Mouse (Mus musculus): ENCODE results near the gene Grap.

Grap gene

DNA sequence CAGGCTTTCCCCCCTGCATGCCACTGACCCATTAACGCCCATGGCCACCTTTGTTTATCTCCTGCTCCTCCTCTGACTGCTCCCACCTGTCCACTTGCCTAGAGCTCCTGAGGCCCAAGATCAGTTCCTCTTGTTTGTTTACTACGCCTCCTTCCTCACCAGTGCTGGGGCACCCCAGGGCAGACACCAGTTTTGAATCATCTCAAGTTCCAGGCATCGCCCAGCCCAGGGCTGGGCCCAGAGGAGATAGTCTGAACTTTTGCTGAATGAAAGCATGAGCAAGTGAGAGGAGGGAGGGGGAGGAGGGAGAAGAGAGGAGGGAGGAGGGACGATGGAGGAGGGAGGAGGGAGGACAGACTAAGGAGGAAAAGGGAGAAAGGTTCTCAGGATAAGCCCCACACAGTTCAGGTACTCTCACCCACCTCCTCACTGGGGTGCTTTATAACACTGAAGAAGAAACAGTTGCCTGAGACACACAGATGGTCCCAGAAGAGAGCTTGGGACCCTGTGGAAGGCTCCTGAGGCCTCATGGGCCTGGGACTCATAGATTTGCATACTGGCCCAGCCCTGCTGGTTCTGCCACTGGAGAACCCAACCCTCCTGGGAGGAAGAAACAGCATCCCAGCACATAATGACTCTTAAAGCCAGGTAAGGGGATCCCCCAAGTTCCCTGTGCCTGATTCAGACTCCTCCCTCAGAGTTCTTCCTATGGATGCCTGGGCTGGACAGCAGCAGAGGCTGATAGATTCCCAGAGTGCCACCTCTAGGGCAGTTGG, 26.2 kb downstream of the Grap start:
- DNase-seq (ENCODE audit: low read depth, low spot score) = peak; percentile 41

DNA sequence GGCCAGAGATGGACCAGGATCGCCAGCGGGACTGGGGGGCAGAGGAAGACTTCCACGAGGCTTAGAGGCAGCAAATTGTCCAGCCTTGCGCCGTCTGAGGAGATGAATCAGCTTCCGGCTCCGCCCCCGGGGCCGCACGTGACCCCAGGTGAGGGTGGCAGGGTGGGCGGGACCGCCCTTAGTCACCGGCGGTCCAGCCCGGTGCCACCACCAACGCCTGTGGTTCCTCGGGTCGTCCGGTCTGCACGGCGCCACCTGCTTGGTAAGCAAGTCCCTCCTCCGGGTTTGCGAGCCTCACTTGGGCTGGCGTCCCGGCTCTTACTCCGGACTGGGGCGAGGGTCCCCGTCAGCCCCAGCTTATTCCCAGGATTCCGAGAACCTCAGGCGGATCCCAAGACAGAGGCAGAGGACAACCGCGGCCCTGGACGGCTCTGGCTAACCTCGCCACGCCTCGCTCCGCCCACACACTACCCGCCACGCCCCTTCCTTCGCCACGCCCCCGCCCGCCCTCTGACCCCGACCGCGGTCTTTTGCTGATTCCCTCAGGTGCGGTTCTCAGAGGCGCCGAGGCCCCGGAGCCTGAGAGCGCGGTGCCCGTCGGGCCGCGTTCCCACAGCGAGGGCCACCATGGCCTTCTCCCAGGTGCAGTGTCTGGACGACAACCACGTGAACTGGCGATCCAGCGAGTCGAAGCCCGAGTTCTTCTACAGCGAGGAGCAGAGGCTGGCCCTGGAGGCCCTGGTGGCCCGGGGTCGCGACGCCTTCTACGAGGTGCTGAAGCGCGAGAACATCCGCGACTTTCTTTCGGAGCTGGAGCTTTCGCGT, 31.1 kb downstream of the Grap start, which contains the start of gene Fam83g:
Fam83g (plus strand) TSS at position 185 of the 825 bp plus-strand sequence.
- DNase-seq (ENCODE audit: low read depth, low spot score) = peak; percentile 89

DNA sequence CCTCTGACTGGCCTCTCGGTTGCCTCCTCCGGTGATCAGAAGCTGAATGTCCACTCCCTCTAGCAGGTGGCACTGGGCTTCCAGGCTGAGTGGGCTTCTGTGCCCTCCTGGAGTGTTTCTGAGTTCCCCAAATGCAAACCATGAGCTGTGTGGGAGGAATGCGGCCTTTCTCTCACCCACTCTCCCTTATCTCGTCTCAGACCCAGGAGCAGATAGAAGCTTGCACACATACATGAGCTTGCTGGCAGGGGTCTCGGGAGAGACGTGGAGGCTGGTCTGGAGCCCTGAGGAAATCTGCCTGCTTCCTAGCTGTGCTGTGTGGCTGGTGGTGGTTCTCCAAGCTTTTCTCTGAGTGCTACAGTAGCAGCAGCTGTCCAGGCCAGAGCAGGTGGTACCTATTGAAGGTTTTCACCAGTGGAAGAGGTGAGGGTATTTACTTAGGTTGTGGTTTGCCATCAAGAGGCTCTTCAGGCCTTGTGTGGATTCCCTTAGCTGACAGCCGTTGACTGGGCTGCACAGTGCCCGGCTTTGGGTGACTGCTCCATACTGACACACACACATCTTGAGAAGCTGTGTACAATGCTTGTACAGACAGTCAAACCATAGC, 32.2 kb downstream of the Grap start:
- DNase-seq (ENCODE audit: low read depth, low spot score) = no peak

DNA sequence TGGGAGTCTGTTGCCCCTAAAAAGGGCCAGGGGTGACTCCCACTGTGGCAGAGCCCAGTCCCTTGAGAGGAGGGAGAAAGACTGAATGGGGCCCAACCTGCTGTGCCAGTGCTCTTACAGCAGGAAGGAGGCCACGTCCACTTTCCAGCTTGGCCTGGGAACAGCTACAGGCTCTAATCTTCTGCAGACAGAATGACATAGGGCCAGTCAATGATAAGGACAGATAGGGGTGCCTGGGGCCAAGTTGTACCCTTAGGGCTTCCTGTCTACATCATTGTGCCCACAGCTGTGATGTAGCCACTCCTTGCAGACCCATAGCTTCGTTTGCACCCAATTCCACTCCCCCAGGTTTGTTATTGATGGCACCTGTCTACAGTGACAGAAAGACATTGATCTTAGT, 33.1 kb downstream of the Grap start:
- no peak for DNase-seq (ENCODE audit: low read depth, low spot score)

DNA sequence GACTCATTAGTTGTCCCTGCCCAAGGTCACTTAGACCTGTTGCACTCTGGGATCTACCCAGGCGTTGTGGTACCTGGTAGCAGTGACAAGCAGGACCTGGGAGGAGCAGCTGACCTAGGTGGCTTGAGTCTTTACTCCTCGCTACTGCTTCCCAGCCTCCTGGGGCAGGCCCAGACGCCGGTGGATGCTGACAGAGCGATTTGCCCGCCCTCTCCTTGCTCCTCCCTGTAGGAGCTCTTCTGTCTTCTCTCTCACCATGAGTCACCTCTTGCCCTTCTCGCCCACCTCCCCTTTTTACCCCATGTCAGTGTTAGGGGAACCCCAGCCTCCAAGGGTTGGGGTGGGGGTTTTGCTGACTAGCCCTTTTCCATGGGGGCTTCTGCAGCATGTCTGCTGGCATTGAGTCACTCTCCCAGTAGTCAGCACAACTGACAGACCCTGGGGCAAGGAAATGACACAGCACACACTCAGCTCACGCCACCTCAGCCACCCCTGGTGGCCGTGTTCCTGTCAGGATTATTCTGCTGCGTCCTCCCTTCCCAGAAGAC, 33.9 kb downstream of the Grap start:
- DNase-seq (ENCODE audit: low read depth, low spot score) = no peak

DNA sequence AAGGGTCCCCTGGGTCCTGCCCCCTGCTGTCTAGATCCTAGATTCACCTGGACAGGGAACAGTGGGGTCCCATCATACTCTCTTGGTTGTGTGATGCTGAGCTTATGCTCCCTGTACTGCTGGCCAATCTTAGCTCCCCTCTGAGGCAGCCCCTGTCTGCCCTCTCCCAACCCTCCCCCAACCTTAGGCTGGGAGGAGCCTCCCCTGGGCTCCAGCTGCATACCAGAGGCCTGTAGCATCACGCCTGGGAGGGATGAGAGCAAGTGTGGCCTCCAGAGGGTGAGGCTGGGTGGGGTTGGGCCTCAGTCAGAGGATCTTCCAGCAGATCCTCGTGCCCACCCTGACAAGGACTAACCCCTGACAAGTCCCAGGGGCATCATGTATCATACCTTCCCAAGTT, 34.5 kb downstream of the Grap start:
- DNase-seq (ENCODE audit: low read depth, low spot score) = no peak

DNA sequence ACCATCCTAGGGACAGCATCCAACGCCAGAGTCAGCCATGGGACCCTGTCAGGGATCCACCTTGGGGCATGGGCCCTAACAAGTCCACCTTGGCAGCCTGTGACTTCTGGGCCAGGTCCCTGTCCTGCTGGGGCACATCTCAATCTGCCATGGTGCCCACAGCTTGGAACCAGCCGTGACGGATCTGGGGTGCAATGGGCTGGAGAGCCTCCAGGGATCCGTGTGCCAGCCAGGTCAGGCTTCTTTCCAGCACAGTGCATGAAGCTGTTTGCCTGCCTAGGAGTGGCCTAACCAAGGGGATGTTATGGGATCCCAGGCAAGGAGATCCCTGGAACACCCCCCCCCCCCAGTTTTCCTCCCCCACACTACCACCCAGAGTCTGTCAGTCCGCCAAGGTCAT, 39.9 kb downstream of the Grap start:
- DNase-seq (ENCODE audit: low read depth, low spot score) = no peak

DNA sequence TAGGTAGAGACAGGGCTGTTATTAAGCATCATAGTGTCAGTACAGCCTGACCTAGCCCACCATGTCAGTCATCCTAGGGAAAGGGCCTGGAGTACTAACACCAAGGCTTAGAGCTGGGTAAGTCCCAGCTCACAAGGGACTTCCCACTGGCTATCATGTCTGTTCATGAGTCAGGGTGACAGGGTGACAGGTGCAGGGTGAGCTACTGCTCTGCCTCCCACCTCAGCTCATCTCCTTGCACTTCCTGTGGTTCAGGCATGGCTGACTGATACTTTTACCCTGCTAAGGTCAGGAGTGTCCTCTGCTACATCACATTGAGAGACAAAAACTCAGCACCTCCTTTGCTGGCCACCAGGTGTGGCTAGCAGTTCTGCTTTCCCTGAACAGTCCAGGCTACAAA, 45.8 kb downstream of the Grap start:
- peak; percentile 79 for DNase-seq (ENCODE audit: low read depth, low spot score)

DNA sequence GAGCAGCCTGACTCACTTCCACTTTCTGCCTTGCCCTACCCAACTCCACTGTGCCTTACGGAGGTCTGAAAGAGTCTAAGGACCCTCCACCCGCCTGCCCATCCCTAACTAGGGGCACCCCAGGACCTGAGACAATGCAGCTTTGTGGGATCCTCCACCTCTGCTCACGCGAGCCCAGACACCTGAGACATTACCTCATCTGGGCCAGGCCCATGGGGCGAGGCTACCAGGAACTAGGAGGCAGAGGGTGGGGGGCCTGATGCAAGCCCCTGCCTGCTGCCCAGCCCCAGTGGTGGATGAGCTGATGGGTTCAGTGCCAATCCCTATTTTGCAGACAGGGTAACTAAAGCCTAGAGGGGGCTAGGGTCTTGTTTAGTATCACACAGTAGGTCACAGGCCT, 46.4 kb downstream of the Grap start:
- no peak for DNase-seq (ENCODE audit: low read depth, low spot score)

DNA sequence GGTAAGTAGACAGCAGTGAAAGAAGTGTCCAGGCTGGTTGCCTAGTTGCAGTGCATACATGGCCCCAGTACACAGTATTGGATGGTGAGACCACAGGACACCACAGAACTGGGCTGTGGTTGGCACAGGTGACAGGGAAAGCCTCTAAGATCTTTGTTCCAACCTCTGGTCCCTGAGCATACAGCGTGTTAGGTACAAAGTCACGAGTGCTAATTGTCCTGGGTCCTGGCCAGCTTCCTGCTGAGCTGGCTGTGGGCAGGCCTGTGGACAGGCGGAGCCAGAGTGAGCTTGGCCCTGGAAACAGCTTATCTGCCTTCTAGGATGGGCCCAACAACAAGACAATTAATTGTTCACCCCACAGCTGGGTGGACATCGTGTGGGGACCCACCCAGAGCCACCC, 46.9 kb downstream of the Grap start:
- no peak for DNase-seq (ENCODE audit: low read depth, low spot score)

DNA sequence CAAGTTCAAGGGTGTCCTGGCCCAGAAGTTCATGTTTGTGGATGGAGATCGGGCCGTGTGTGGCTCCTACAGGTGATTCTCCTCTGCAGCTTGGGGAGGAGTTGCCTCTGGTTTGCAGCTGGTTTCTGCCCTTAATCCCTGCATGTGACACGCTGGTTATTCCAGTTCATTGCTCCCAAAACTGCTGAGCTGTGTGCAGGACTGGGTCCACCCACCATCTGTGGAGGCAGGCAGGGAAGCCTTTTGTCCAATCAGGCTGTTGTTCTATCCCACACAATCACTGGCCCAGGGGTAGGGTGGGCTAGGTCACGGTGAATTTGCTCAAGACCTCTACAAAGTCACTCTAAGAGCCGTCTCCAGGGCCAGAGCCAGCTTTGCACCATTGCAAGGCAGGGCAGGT, 48.6 kb downstream of the Grap start:
- no peak for DNase-seq (ENCODE audit: low read depth, low spot score)

DNA sequence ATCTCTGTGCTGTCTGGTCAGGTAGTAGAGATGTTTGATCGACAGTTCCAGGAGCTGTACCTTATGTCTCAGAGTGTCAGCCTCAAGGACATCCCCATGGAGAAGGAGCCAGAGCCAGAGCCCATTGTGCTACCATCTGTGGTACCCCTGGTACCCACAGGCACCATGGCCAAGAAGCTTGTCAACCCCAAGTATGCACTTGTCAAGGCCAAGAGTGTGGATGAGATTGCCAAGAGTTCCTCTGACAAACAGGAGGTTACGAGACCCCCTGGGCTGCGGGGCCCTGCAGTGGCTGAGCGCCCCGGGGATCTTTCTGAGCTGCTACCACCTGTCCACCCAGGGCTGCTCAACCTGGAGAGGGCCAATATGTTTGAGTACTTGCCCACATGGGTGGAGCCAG, 49.4 kb downstream of the Grap start:
- no peak for DNase-seq (ENCODE audit: low read depth, low spot score)

DNA sequence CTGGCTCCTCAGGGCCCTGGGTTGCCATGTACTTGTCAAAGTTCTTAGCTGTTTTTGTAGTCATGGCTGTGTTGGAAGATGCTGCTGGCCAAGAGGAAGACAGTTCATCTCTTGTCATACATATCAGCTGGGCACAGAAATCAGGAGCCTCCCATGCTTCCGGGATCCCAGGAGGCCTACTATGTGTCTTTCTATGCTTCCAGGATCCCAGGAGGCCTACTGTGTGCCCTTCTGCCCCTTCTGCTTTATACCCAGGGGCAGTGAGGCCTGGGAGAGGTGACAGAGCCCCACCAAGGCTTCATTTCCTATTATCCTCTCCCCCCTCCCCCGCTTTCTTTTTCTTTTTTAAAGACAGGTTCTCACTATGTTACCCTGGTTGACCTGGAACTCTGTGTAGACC, 52.5 kb downstream of the Grap start:
- DNase-seq (ENCODE audit: low read depth, low spot score) = no peak

DNA sequence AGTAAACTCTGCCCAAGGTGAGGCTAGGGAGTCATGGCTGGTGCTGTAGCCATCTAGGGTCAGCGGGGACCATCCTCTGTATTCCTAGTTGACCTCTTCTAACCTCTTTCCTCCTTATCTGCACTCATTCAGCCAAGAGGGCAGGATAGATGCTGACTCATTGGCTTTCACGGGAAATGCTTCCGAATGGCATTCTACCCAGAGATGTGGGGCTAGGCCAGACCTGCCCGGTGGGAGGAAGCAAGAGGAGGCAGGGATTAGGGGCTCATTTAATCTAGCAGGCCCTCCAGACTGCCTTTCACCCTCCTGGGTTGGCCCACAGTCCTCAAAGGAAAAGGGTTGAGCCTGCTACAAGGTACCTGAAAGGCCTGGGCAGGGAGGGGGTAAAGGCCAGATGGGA, 53.2 kb downstream of the Grap start:
- no peak for DNase-seq (ENCODE audit: low read depth, low spot score)

DNA sequence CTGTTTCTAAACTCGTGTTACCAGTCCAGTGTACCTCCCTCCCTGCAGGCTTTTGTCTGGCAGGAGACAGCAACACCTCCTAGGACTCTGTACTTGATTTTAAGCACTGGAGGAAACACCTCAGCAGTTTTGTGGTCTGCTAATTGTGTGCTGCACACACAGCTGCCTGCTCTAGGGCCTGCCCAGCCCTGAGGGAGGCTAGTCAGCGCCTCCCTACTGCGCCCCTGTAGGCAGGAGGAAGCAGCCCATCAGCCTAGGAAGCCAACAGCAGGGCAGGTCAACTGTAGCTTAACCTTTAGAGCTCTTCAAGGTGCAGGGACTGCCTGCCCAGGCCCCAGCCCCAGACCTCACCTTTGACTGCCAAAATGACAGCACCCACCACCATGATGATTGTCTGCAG, 55.9 kb downstream of the Grap start:
- DNase-seq (ENCODE audit: low read depth, low spot score) = peak; percentile 82

DNA sequence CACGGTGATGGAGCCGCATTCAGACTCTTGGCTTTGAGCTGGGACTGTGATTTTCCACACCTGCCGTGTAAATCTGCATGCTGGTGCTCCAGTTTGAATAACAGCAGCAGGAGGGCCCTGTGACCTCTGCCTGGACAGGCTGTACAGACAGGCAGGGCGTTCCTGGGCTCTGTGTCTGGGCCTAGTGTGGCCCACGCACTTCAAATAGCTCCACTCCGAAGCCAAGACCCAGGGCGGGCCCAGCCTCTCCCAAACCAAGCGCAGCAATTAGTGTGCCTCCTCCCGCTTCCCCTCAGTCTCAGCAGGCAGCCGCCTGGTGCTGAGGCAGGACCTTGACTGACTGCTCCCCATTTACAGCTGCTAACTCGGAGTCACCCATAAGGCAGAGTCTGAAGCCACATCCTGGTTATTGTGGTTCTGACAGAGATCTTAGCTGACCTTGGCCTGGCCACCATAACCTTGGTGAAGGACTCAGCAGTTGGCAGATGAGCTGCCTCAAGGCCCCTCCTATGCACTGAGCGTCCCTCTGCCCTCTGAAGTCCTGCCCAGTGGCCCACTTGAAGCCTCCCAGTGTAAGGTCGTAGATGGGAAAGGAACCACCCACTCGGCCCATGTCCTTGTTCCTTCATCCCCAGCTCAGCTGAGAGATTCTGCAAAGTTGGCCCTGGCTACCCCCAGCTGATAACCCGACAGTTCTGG, 60.2 kb downstream of the Grap start:
- no peak for DNase-seq (ENCODE audit: low read depth, low spot score)

DNA sequence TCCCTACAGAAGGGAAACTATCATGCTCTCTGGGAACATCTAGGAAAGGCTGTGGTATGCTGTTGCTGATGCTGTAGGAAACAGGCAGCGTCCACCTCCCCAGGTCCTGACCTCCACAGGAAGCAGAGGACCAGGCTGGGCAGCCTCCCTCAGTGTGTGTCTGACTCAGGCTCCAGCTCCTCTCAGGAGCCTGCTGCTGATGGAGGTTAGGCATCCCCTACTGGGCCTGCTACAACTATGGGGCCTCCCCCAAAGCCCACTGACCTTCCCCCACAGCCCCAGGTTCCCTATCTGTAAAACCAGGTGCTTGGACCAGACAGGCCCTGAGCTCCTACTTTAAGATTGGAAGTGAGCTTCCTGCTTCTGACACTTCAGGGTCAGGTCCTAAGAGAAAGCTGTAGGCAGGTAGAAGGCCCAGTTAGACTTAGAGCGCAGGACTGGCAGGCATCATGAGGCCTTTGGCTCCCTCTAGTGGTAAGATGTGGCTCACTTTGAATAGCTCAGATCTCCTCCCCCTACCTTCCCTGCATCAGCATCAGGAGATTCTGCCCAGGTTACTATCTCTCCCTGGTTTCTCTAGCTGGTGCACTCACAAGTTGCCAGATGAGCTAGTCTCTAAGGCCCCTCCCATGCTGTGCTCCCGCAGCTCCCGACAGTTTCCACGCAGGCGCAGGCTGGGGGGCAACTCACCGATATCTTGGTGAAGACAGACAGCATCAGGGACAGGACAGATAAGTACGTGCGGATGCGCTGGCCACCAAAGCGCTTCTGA, 61.5 kb downstream of the Grap start:
- peak; percentile 85 for DNase-seq (ENCODE audit: low read depth, low spot score)

DNA sequence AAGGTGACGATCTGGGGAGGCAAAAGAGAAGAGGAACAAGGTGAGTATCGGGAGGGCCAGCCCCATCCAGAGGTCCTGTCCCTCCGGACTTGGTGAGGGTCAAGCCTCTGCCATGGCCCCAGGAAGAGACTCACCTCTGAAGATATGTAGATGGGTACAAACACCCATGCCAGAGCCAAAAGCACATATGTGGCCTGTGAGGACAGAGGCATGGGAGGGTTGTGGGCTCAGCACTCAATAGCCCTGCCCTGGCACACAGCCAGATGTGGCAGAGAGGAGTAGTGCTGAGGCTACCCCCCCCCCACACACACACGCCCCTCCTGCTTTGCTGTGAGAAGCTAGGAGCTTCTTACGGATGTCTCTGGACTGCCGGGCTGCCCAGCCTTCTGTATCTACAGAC, 62.1 kb downstream of the Grap start:
- no peak for DNase-seq (ENCODE audit: low read depth, low spot score)

DNA sequence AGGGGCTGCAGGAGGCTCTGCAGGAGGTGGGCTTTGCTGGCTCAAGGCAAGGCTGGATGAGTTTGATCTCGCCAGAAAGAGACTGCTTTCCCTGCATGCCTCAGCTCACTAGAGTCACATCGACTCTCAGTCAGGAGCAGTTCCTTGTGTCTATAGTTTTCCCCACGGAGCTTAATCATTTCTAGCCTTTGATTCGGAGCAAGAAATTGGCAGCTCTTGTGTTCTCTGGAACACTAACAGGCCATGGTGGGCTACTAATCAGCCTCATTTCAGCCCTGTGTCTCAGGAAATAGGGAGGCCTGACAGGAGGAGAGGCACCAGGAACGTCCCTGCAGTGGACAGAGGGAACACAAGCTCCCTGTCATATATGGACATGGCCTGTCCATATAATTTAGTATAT, 64.9 kb downstream of the Grap start:
- no peak for DNase-seq (ENCODE audit: low read depth, low spot score)

DNA sequence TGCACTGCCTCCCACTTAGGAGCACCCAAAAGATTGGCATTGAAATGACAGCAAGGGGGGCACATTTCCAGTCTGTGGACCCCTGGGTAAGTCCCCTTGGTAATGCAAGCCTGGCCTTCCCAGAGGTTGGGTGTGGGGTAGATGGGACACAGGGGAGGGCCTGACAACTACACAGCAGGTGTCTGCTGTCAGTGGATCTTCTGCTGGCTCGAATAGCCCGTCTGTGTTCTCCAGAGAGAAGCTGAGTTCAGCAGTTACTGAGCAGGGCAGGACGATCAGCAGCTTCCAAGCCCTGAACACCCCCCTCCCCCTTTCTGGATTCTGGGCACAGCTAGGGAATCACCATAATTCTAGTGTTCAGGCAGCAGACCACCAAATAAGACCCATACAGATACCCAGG, 66.3 kb downstream of the Grap start:
- DNase-seq (ENCODE audit: low read depth, low spot score) = no peak

DNA sequence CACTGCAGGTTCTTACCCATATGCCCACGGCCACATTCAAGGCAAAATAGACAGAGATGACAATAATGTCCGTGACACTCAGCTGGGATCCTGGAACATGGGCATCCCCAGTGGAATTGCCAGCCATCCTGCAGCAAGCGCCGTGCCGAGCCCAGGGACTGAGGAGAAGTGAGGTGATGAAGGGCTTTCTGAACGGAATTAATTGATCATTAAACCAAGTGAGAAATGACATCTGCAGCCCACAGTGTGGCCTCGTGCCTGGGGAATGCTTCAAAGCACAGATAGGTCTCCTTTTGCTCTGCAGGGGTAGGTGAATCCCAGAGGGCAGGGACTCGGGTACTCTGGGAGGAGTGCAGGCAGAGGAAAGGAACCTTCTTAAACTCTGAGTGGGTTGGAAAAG, 66.8 kb downstream of the Grap start:
- no peak for DNase-seq (ENCODE audit: low read depth, low spot score)

Data from A20 (cell line).